Mouse (Mus musculus) intestine, embryonic 16.5 days (tissue): Measurements from ENCODE around the gene Smarcal1. TPM values are rescaled to one million over a fixed set of nuclear protein-coding genes. Genes with fewer than 3 reads are reported as not detected.
A peak's percentile ranks its signal among the peaks of the same experiment; 100 is the strongest.

Experiments used
- ATAC-seq: fragments of 200-750 bp; cut with Nextera tagmentation; 2 replicates; pipeline ENCODE4 v1.8.0; 2017; ENCODE audit warnings: moderate TSS enrichment, moderate library complexity
- H3K27ac ChIP-seq: fragments of 300-500 bp; sonication (generic); 2 replicates; pipeline ENCODE4 v1.5.1; 2014; ENCODE audit warnings: mild to moderate bottlenecking, low read length
- H3K27me3 ChIP-seq: fragments of 300-500 bp; sonication (generic); replicated peaks from 2 replicates; pipeline ENCODE4 v1.6.1; 2014; ENCODE audit warnings: low read length, control low read depth, mixed read lengths; ENCODE audit not compliant: control insufficient read depth, insufficient read depth
- H3K36me3 ChIP-seq: fragments of 300-500 bp; sonication (generic); 2 replicates; pipeline ENCODE4 v1.6.1; 2014; ENCODE audit warnings: low read length, control low read depth; ENCODE audit not compliant: control insufficient read depth, insufficient read depth
- H3K4me1 ChIP-seq: fragments of 300-500 bp; sonication (generic); 2 replicates; pipeline ENCODE4 v1.6.1; 2014; ENCODE audit warnings: low read length, control low read depth, mixed read lengths; ENCODE audit not compliant: control insufficient read depth, insufficient read depth
- H3K4me2 ChIP-seq: fragments of 300-500 bp; sonication (generic); 2 replicates; pipeline ENCODE4 v1.6.1; 2014; ENCODE audit warnings: low read depth, low read length, control low read depth
- H3K4me3 ChIP-seq: fragments of 300-500 bp; sonication (generic); 2 replicates; pipeline ENCODE4 v1.5.1; 2014; ENCODE audit warnings: mild to moderate bottlenecking, low read length
- H3K9ac ChIP-seq: fragments of 300-500 bp; sonication (generic); 2 replicates; pipeline ENCODE4 v1.6.1; 2014; ENCODE audit warnings: low read depth, low read length
- H3K9me3 ChIP-seq: fragments of 300-500 bp; sonication (generic); 2 replicates; pipeline ENCODE4 v1.6.1; 2016; ENCODE audit warnings: low read length, control low read depth; ENCODE audit not compliant: control insufficient read depth
- WGBS: fragments of 180-500 bp; shearing (Covaris S2); extraction: QIAGEN DNeasy Blood & Tissue Kit; methylation state at CpG from one replicate; pipeline ENCODE4 v1.1.7; 2014; 5-methylcytosine and 5-hydroxymethylcytosine counted together
- polyA plus RNA-seq: library from polyadenylated mRNA; unstranded; fragments of >200 nt; fragmentation: Nextera tagmentation; extraction: Ambion mirVana; gene quantifications from 2 replicates; pipeline ENCODE4 v1.2.1, GENCODE M21; 2015

Gene Smarcal1
- polyA plus RNA-seq, result 16.2 and 16.4 TPM in 2 replicates

- Histone ChIP-seq H3K9ac (peak within 1 kb of the TSS; percentile 77), H3K36me3 (no peaks in the 10 kb centered on the region), H3K4me2 (peak within 1 kb of the TSS; percentile 77), H3K9me3 (no peaks in the 10 kb centered on the region), H3K27ac (peak within 1 kb of the TSS; percentile 77), H3K27me3 (no peaks in the 10 kb centered on the region), H3K4me3 (peak within 1 kb of the TSS; percentile 80), H3K4me1 (peaks cover 7% of the 10 kb centered on the region)
- under 1% methylated on average over 25 of the region's 25 CpGs for WGBS
- peak; percentile 100 for ATAC-seq
These were observed at the start of gene Smarcal1 for GRCm38 (mm10) chr1:72582947-72583731. Gene Smarcal1, plus strand, starts transcription at chr1:72583251.

- Histone ChIP-seq H3K36me3 (no peaks in the 10 kb centered on the region), H3K9ac (no peak overlapping the region), H3K9me3 (no peaks in the 10 kb centered on the region), H3K27me3 (peaks cover 22% of the 10 kb centered on the region), H3K4me1 (peaks cover 6% of the 10 kb centered on the region), H3K4me3 (no peak overlapping the region), H3K27ac (no peak overlapping the region), H3K4me2 (no peak overlapping the region)
- no peak for ATAC-seq
These were observed 49.6 kb upstream of the Smarcal1 start for GRCm38 (mm10) chr1:72533439-72533838.

GRCm38 (mm10) chr1:72535725-72536571, 47.1 kb upstream of the Smarcal1 start:
- H3K9me3 ChIP-seq, result no peaks in the 10 kb centered on the region
- ATAC-seq, result 0 out of 2 replicates have a peak, but pooled peaks have one; percentile 33
- 3% methylated on average over 36 of the region's 36 CpGs for WGBS
- H3K27me3 ChIP-seq, result peaks cover 22% of the 10 kb centered on the region
- H3K4me2 ChIP-seq, result peak overlapping the region; percentile 53
- no peak overlapping the region for H3K27ac ChIP-seq
- H3K4me1 ChIP-seq, result peaks cover 6% of the 10 kb centered on the region
- no peaks in the 10 kb centered on the region for H3K36me3 ChIP-seq
- H3K9ac ChIP-seq, result no peak overlapping the region
- H3K4me3 ChIP-seq, result peak overlapping the region; percentile 30

GRCm38 (mm10) chr1:72536611-72537351, 46.3 kb upstream of the Smarcal1 start, which contains the start of gene March4:
Gene March4, minus strand, starts transcription at chr1:72536930.
- H3K4me2 ChIP-seq, result peak within 1 kb of the TSS; percentile 53

GRCm38 (mm10) chr1:72538266-72538665, 44.8 kb upstream of the Smarcal1 start:
- no peak for ATAC-seq
- peaks cover 6% of the 10 kb centered on the region for H3K4me1 ChIP-seq
- 80% methylated on average over 5 of the region's 5 CpGs for WGBS
- peaks cover 22% of the 10 kb centered on the region for H3K27me3 ChIP-seq
- no peaks in the 10 kb centered on the region for H3K9me3 ChIP-seq
- H3K4me3 ChIP-seq, result no peak overlapping the region
- H3K27ac ChIP-seq, result no peak overlapping the region
- no peak overlapping the region for H3K9ac ChIP-seq
- H3K36me3 ChIP-seq, result no peaks in the 10 kb centered on the region
- H3K4me2 ChIP-seq, result no peak overlapping the region

More at GRCm38 (mm10) chr1:72536611-72537351, 46.3 kb upstream of the Smarcal1 start, which contains the start of gene March4:
- Histone ChIP-seq H3K9me3 (no peaks in the 10 kb centered on the region), H3K4me3 (peak within 1 kb of the TSS; percentile 30), H3K36me3 (no peaks in the 10 kb centered on the region), H3K27ac (no peak within 1 kb of the TSS), H3K4me1 (peaks cover 6% of the 10 kb centered on the region), H3K27me3 (peaks cover 22% of the 10 kb centered on the region), H3K9ac (no peak within 1 kb of the TSS)
- under 1% methylated on average over 41 of the region's 41 CpGs for WGBS
- peak; percentile 77 for ATAC-seq

GRCm38 (mm10) chr1:72550317-72550716, 32.7 kb upstream of the Smarcal1 start:
- no peak for ATAC-seq
- Histone ChIP-seq H3K27me3 (no peaks in the 10 kb centered on the region), H3K4me2 (no peak overlapping the region), H3K4me3 (no peak overlapping the region), H3K36me3 (no peaks in the 10 kb centered on the region), H3K4me1 (no peaks in the 10 kb centered on the region), H3K27ac (no peak overlapping the region), H3K9ac (no peak overlapping the region), H3K9me3 (no peaks in the 10 kb centered on the region)
- 91% methylated on average over 2 of the region's 2 CpGs for WGBS

- no peak for ATAC-seq
- H3K4me1 ChIP-seq, result no peaks in the 10 kb centered on the region
- no peaks in the 10 kb centered on the region for H3K9me3 ChIP-seq
- H3K27me3 ChIP-seq, result no peaks in the 10 kb centered on the region
- H3K27ac ChIP-seq, result no peak overlapping the region
- H3K9ac ChIP-seq, result no peak overlapping the region
- no peak overlapping the region for H3K4me2 ChIP-seq
- WGBS, result 86% methylated on average over 3 of the region's 3 CpGs
- no peaks in the 10 kb centered on the region for H3K36me3 ChIP-seq
- no peak overlapping the region for H3K4me3 ChIP-seq
These were observed 26.6 kb upstream of the Smarcal1 start for GRCm38 (mm10) chr1:72556471-72556870.

- 84% methylated on average over 2 of the region's 2 CpGs for WGBS
- Histone ChIP-seq H3K9ac (no peak overlapping the region), H3K27ac (no peak overlapping the region), H3K4me1 (no peaks in the 10 kb centered on the region), H3K4me2 (no peak overlapping the region), H3K36me3 (no peaks in the 10 kb centered on the region), H3K27me3 (no peaks in the 10 kb centered on the region), H3K4me3 (no peak overlapping the region), H3K9me3 (no peaks in the 10 kb centered on the region)
- ATAC-seq, result no peak
These were observed 24.4 kb upstream of the Smarcal1 start for GRCm38 (mm10) chr1:72558625-72559024.
